Mouse (Mus musculus): ENCODE results near the gene Aplnr. TPM values are rescaled to one million over a fixed set of nuclear protein-coding genes. Genes with fewer than 3 reads are reported as not detected.
A peak's percentile ranks its signal among the peaks of the same experiment; 100 is the strongest.

Aplnr gene
- polyA plus RNA-seq, 1 experiment from 2014 or later = 54.1 TPM

DNA sequence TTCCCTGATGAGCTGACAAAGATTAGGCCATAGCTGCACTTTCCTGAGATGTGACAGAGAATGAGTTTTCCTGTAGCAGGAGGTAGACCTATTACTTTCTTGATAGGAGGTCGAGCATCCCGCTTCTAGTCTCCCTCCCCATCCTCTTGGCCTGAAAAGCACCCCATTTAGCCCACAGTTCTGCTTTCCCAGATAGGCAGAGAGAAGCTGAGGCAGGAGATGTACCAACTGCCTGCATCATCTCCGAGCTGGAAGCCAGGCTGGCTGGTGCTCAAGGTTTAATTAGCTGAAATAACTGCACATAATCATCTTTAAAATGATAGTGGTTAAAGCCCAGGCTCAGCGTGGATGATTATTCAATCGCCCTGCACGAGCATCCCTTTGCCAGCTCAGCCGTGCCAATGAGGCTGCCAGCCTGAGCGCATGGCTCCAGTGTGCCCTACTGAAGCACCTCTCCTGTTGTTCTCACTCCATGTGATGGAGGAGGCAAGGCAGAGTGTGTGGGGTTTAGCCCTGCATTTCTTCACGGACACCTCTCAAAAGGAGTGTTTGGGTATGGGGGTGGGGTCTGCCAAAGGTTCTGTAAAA lies 25.6 kb upstream of the Aplnr start:
- Histone ChIP-seq H3K27me3 (no peaks in the 10 kb centered on the region), H3K9ac (no peak overlapping the region), H3K9me3 (no peaks in the 10 kb centered on the region), H3K4me3 (no peak overlapping the region), H3K36me3 (no peaks in the 10 kb centered on the region), H3K4me2 (no peak overlapping the region), H3K4me1 (peaks cover 7% of the 10 kb centered on the region; the same call in 1 of the 2 replicates), H3K27ac (no peak overlapping the region)
- ATAC-seq (ENCODE audit: insufficient number of reproducible peaks, low FRiP score, low TSS enrichment, low read depth) = no peak
- WGBS = 80% methylated on average over 9 of the region's 9 CpGs

- no peak overlapping the region for H3K27ac ChIP-seq
- H3K9me3 ChIP-seq = no peaks in the 10 kb centered on the region
- no peak for ATAC-seq (ENCODE audit: insufficient number of reproducible peaks, low FRiP score, low TSS enrichment, low read depth)
- no peak overlapping the region for H3K9ac ChIP-seq
- H3K4me1 ChIP-seq = no peaks in the 10 kb centered on the region
- H3K27me3 ChIP-seq = no peaks in the 10 kb centered on the region
- WGBS = 30% methylated on average over 5 of the region's 5 CpGs
- no peaks in the 10 kb centered on the region for H3K36me3 ChIP-seq
- no peak overlapping the region for H3K4me2 ChIP-seq
- H3K4me3 ChIP-seq = no peak overlapping the region
Measured at GRCm38 (mm10) chr2:85123187-85123868, 12.7 kb upstream of the Aplnr start.

DNA sequence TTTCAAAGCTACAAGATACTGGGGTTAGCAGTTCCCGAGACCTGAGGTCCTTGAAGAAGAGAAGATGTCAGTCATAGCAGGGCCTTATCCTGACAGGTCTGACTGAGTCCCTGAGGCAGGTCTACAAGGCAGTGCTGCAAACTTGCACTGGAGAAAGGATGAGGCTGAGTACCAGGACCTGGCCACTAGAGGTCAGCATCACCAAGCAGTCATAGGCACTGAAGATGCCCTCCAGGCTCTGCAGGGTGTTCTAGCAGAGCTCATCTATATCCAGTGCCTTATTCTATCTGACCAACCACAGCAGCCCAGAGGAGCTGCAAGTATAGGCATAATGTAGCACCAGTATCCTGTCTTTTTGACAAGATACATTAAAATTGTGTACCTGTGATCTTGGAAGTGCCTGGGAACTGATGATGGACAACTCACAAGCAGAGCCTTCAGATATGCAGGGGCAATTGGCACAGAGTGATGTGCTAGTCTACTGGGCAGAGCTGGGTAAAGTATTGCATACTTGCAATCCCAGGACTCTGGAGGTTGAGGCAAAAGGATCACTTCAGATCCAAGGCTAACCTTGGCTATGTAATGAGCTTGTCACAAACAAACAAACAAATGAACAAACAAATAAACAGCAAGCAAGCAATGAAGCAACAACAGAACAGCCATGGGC lies 12.0 kb upstream of the Aplnr start:
- Histone ChIP-seq H3K27me3 (no peaks in the 10 kb centered on the region), H3K4me1 (no peaks in the 10 kb centered on the region), H3K9ac (no peak overlapping the region), H3K9me3 (no peaks in the 10 kb centered on the region), H3K36me3 (no peaks in the 10 kb centered on the region), H3K4me3 (no peak overlapping the region), H3K4me2 (no peak overlapping the region), H3K27ac (no peak overlapping the region)
- 11% methylated on average over 1 of the region's 1 CpGs for WGBS
- ATAC-seq (ENCODE audit: insufficient number of reproducible peaks, low FRiP score, low TSS enrichment, low read depth) = peak; percentile 67; the same call in 1 of the 2 replicates

GRCm38 (mm10) chr2:85129496-85129971 lies 6.5 kb upstream of the Aplnr start:
- no peak overlapping the region for H3K27ac ChIP-seq
- H3K9me3 ChIP-seq = no peaks in the 10 kb centered on the region
- H3K27me3 ChIP-seq = no peaks in the 10 kb centered on the region
- WGBS = 57% methylated on average over 6 of the region's 6 CpGs
- H3K9ac ChIP-seq = no peak overlapping the region
- H3K4me2 ChIP-seq = no peak overlapping the region
- 0 out of 2 replicates have a peak, but pooled peaks have one; percentile 48 for ATAC-seq (ENCODE audit: insufficient number of reproducible peaks, low FRiP score, low TSS enrichment, low read depth)
- no peaks in the 10 kb centered on the region for H3K4me1 ChIP-seq
- H3K36me3 ChIP-seq = no peaks in the 10 kb centered on the region
- H3K4me3 ChIP-seq = no peak overlapping the region

- no peak overlapping the region for H3K9ac ChIP-seq
- H3K36me3 ChIP-seq = no peaks in the 10 kb centered on the region
- H3K4me3 ChIP-seq = no peak overlapping the region
- H3K4me2 ChIP-seq = no peak overlapping the region
- no peaks in the 10 kb centered on the region for H3K27me3 ChIP-seq
- no peak overlapping the region for H3K27ac ChIP-seq
- 25% methylated on average over 2 of the region's 2 CpGs for WGBS
- no peaks in the 10 kb centered on the region for H3K4me1 ChIP-seq
- no peak for ATAC-seq (ENCODE audit: insufficient number of reproducible peaks, low FRiP score, low TSS enrichment, low read depth)
- H3K9me3 ChIP-seq = no peaks in the 10 kb centered on the region
Measured at GRCm38 (mm10) chr2:85131226-85131625, 4.8 kb upstream of the Aplnr start.

GRCm38 (mm10) chr2:85131724-85132123 lies 4.3 kb upstream of the Aplnr start:
- ATAC-seq (ENCODE audit: insufficient number of reproducible peaks, low FRiP score, low TSS enrichment, low read depth) = peak; percentile 56; the same call in 1 of the 2 replicates
- Histone ChIP-seq H3K9ac (no peak overlapping the region), H3K4me1 (no peaks in the 10 kb centered on the region), H3K36me3 (no peaks in the 10 kb centered on the region), H3K9me3 (no peaks in the 10 kb centered on the region), H3K27ac (no peak overlapping the region), H3K27me3 (0 out of 2 replicates have a peak, but pooled peaks cover 1% of the 10 kb centered on the region), H3K4me2 (no peak overlapping the region), H3K4me3 (no peak overlapping the region)
- WGBS = 0% methylated on average over 1 of the region's 1 CpGs

DNA sequence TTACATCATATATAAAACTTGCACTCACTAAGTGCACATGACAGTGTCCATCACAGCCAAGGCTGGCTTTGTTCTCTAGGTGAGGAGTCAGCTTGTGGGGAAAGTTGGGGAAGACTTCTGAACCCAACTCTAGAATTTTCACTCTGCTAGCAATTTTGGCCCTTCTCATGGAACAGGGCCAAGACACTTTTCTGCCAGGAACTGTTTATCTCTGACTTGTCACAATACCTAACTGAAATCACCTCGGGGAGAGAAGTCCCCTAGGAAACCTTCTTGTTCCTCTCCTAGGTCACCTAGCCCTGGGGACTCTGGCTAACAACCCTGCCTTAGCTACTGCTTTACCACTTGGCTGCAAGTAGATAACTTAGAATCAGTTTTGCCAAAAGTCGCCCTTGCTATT lies 3.8 kb upstream of the Aplnr start:
- H3K36me3 ChIP-seq = no peaks in the 10 kb centered on the region
- no peaks in the 10 kb centered on the region for H3K4me1 ChIP-seq
- no peak overlapping the region for H3K9ac ChIP-seq
- no peak overlapping the region for H3K4me3 ChIP-seq
- no peaks in the 10 kb centered on the region for H3K9me3 ChIP-seq
- H3K4me2 ChIP-seq = no peak overlapping the region
- 39% methylated on average over 2 of the region's 2 CpGs for WGBS
- H3K27ac ChIP-seq = no peak overlapping the region
- ATAC-seq (ENCODE audit: insufficient number of reproducible peaks, low FRiP score, low TSS enrichment, low read depth) = no peak
- H3K27me3 ChIP-seq = 0 out of 2 replicates have a peak, but pooled peaks cover 6% of the 10 kb centered on the region

DNA sequence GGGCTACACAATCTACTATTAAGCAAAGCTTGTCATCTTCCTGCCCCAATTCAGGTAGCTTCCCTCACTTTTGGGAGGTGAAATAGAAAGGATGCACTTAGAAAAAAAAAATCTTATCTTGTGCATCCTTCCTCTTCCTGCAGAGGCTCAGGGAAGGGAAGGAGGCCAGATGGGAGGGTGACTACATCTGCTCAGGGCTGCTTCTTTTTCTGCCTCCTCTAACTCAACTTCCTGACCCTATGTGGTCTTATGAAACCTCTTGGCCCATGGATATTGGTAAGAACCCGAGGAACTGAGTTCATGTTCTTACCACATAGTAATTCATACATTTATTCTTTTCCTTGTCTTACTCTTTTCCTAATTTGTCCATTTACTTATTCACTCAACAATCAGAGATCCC lies 926 bp upstream of the Aplnr start:
- no peak overlapping the region for H3K27ac ChIP-seq
- no peak for ATAC-seq (ENCODE audit: insufficient number of reproducible peaks, low FRiP score, low TSS enrichment, low read depth)
- H3K27me3 ChIP-seq = 0 out of 2 replicates have a peak, but pooled peaks cover 8% of the 10 kb centered on the region
- no peaks in the 10 kb centered on the region for H3K9me3 ChIP-seq
- H3K36me3 ChIP-seq = no peaks in the 10 kb centered on the region
- no peak overlapping the region for H3K4me2 ChIP-seq
- H3K4me3 ChIP-seq = no peak overlapping the region
- H3K4me1 ChIP-seq = no peaks in the 10 kb centered on the region
- H3K9ac ChIP-seq = no peak overlapping the region
- 36% methylated on average over 1 of the region's 1 CpGs for WGBS

- 76% methylated on average over 21 of the region's 21 CpGs for WGBS
- H3K27me3 ChIP-seq = 0 out of 2 replicates have a peak, but pooled peaks cover 8% of the 10 kb centered on the region
- no peak overlapping the region for H3K27ac ChIP-seq
- H3K36me3 ChIP-seq = no peaks in the 10 kb centered on the region
- no peak overlapping the region for H3K4me2 ChIP-seq
- H3K9ac ChIP-seq = no peak overlapping the region
- H3K4me1 ChIP-seq = no peaks in the 10 kb centered on the region
- H3K9me3 ChIP-seq = no peaks in the 10 kb centered on the region
- peak overlapping the region; percentile 13; the same call in 1 of the 2 replicates for H3K4me3 ChIP-seq
- no peak for ATAC-seq (ENCODE audit: insufficient number of reproducible peaks, low FRiP score, low TSS enrichment, low read depth)
Measured at GRCm38 (mm10) chr2:85136831-85137520, 951 bp downstream of the Aplnr start.

- H3K27me3 ChIP-seq = 0 out of 2 replicates have a peak, but pooled peaks cover 8% of the 10 kb centered on the region
- ATAC-seq (ENCODE audit: insufficient number of reproducible peaks, low FRiP score, low TSS enrichment, low read depth) = no peak
- no peaks in the 10 kb centered on the region for H3K4me1 ChIP-seq
- H3K27ac ChIP-seq = no peak overlapping the region
- WGBS = 44% methylated on average over 10 of the region's 10 CpGs
- no peak overlapping the region for H3K4me2 ChIP-seq
- no peaks in the 10 kb centered on the region for H3K36me3 ChIP-seq
- no peak overlapping the region for H3K9ac ChIP-seq
- H3K9me3 ChIP-seq = no peaks in the 10 kb centered on the region
- H3K4me3 ChIP-seq = peak overlapping the region; percentile 13
Measured at GRCm38 (mm10) chr2:85137601-85138140, 1.6 kb downstream of the Aplnr start.

DNA sequence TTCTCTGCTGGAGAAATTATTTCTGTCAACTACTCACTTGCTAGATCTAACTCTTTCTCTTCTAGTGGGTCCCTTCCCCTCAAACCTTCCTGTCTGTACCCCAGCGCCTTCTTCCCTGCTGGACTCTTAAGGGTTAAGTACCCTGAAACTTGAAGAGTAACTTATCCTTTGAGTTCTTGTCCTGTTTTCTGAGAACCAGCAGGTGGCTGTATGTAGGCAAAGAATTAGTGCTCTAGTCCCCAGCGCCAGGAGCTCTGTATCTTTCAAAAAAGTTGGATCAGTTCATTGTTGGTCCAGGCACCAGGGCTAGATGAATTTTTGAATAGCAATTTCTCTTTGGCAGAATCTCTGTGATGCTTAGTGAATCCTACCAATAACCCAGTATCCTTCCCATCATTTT lies 2.1 kb downstream of the Aplnr start:
- H3K4me1 ChIP-seq = no peaks in the 10 kb centered on the region
- H3K4me2 ChIP-seq = no peak overlapping the region
- no peaks in the 10 kb centered on the region for H3K9me3 ChIP-seq
- H3K27ac ChIP-seq = no peak overlapping the region
- H3K36me3 ChIP-seq = no peaks in the 10 kb centered on the region
- 24% methylated on average over 2 of the region's 2 CpGs for WGBS
- no peak for ATAC-seq (ENCODE audit: insufficient number of reproducible peaks, low FRiP score, low TSS enrichment, low read depth)
- H3K4me3 ChIP-seq = peak overlapping the region; percentile 8; the same call in 1 of the 2 replicates
- H3K27me3 ChIP-seq = 0 out of 2 replicates have a peak, but pooled peaks cover 8% of the 10 kb centered on the region
- H3K9ac ChIP-seq = no peak overlapping the region
